ENCODE assay signal across 27 mouse cellular contexts in the genomic region with DNA sequence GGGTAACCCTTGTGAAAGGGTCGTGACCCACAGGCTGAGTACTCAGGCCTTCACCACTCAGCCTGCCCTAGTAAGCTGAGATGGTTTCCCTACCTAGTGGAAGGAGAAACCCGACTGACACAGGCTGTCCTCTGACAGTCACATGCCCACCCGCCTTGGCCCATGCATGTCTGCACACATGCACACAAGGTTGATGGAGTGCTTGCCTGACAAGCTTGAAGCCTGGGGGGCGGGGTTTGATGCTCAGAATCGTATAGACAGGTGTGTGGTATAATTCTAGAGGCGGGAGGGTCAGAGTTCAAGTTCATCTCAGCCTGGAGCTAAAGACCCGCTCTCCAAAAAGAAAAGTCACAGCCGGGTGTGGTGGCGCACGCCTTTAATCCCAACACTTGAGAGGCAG.
"Had no signal": no experiment of that assay in that cellular context is flagged by ENCODE, and none has a peak within 500 bp of the region (broad histone marks: within the 10 kb centered on the region; RNA-seq: fewer than 3 reads in every experiment).

No protein-coding gene starts in this region.

- DNase-seq: gastrocnemius, postnatal 10 days; gastrocnemius, postnatal 25 days; heart, adult 18-20 months; heart, postnatal 10 days; heart, postnatal 36 days; kidney, adult 11 months; kidney, adult 2 months; kidney, adult 9 months; kidney, postnatal 14 days; kidney, postnatal 36 days; layer of hippocampus, adult 9-11 months; layer of hippocampus, postnatal 36 days; left cerebral cortex, postnatal 4 days; liver, embryonic 13.5 days; liver, postnatal 0 days had no signal

- H3K27me3 ChIP-seq: heart, embryonic 12.5 days; hindbrain, embryonic 12.5 days; kidney, embryonic 15.5 days; limb, embryonic 13.5 days; limb, embryonic 15.5 days; liver, embryonic 13.5 days; liver, embryonic 15.5 days had no signal

- H3K9ac ChIP-seq: heart, embryonic 12.5 days; hindbrain, embryonic 12.5 days; hindbrain, embryonic 14.5 days; kidney, embryonic 15.5 days; limb, embryonic 13.5 days; limb, embryonic 15.5 days; liver, embryonic 13.5 days; liver, embryonic 15.5 days; liver, postnatal 0 days had no signal

- H3K4me2 ChIP-seq: heart, embryonic 12.5 days; hindbrain, embryonic 12.5 days; hindbrain, embryonic 14.5 days; kidney, embryonic 15.5 days; limb, embryonic 13.5 days; limb, embryonic 15.5 days; liver, embryonic 11.5 days; liver, embryonic 13.5 days; liver, embryonic 15.5 days had no signal

- H3K27ac ChIP-seq: heart, embryonic 10.5 days; hindbrain, embryonic 12.5 days; hindbrain, embryonic 14.5 days; hindbrain, postnatal 0 days; kidney, postnatal 0 days; limb, embryonic 13.5 days; limb, embryonic 15.5 days; liver, embryonic 13.5 days; liver, embryonic 15.5 days had no signal

- ATAC-seq: hindbrain, postnatal 0 days; intestine, embryonic 16.5 days; liver, postnatal 0 days had no signal

- H3K9me3 ChIP-seq: heart, embryonic 10.5 days; heart, embryonic 12.5 days; hindbrain, embryonic 12.5 days; kidney, embryonic 15.5 days; limb, embryonic 13.5 days; limb, embryonic 15.5 days; liver, embryonic 13.5 days; liver, embryonic 15.5 days had no signal

- H3K4me3 ChIP-seq: heart, embryonic 10.5 days; heart, embryonic 12.5 days; hindbrain, embryonic 12.5 days; kidney, embryonic 15.5 days; limb, embryonic 13.5 days; limb, embryonic 15.5 days; liver, embryonic 13.5 days; liver, embryonic 15.5 days had no signal
